Comparison of ENCODE assay signal across 8 mouse cellular contexts in the genomic region with DNA sequence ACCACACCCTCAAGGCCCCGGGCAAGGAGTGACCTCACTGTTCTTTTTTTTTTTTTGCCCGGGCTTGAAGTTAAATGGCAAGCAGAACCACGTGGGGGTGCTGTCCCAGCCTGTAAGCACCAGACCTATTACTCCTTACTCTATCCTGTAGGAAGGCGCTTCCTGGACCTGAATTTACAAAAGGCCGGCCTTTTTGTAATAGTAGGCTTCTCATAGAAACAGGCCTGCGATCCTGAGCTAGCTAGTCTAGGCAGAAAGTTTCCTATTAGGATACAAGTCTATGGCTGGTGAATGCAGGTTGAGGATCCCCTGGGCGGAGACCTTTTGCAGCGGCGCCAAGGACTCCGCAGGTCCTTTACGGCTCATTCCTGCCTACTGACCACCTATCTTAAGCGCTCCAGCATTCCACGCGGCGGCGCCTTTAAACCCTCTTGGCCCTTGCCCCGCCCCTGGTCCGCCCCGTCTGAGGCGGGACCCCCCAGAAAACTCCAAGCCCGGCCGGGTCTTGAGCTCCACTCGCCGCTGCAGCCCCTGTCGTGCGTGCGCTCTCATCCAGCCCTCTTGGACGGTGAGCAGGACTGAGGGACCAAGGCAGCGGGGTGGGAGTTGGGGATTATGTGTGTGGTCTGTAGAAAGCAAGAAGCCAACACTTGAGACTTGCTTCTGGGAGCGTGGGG. TPM values are rescaled to one million over a fixed set of nuclear protein-coding genes. Genes with fewer than 3 reads are reported as not detected.
DNase-seq lines count a peak whose midpoint lies in the region; ATAC-seq and TF ChIP-seq lines count a peak whose summit lies in the region.

A gene (plus strand): TSS at position 283 of the 677 bp plus-strand sequence.

- peak within 1 kb of the TSS; percentile 92 for H3K27ac ChIP-seq in heart, postnatal 0 days (ENCODE audit: low read depth)
- peak within 1 kb of the TSS; percentile 98 for H3K27ac ChIP-seq in small intestine, adult 2 months (ENCODE audit: insufficient read depth, low read depth, low read length)

- peaks cover 42% of the 10 kb centered on the region for H3K79me3 ChIP-seq in C2C12 (ENCODE audit: low read depth)

- 0 out of 2 replicates have a peak, but pooled peaks have one; percentile 31 for TF ChIP-seq EP300 in heart, postnatal 0 days (IDR thresholded peaks at IDR 0.05; ENCODE audit: low read depth)

- peak within 1 kb of the TSS; percentile 63 for H3K4me2 ChIP-seq in heart, postnatal 0 days (ENCODE audit: low read depth, low read length)

- peaks cover 23% of the 10 kb centered on the region for H3K4me1 ChIP-seq in heart, postnatal 0 days (ENCODE audit: control insufficient read depth, insufficient read depth)
- peaks cover 21% of the 10 kb centered on the region for H3K4me1 ChIP-seq in small intestine, adult 2 months (ENCODE audit: control insufficient read depth, insufficient read depth, insufficient read length, low read length)

- TF ChIP-seq POLR2A in small intestine, adult 2 months (IDR thresholded peaks at IDR 0.05; ENCODE audit: low read depth, low read length) = peak; percentile 96

- WGBS in heart, postnatal 0 days = 2% methylated on average over 30 of the region's 30 CpGs
- under 1% methylated on average over 30 of the region's 30 CpGs for WGBS in small intestine, adult 2 months

- peaks cover 9% of the 10 kb centered on the region for H3K36me3 ChIP-seq in C2C12 (ENCODE audit: control insufficient read depth, insufficient read depth)
- peaks cover 4% of the 10 kb centered on the region; the same call in 1 of the 2 replicates for H3K36me3 ChIP-seq in heart, postnatal 0 days (replicated peaks; ENCODE audit: control insufficient read depth, insufficient read depth, low read length)
- H3K36me3 ChIP-seq in small intestine, adult 2 months (ENCODE audit: control insufficient read depth, insufficient read depth, low read length) = peaks cover 17% of the 10 kb centered on the region

- no peak for TF ChIP-seq CTCF in C2C12 (IDR thresholded peaks at IDR 0.05; ENCODE audit: control insufficient read depth, insufficient read depth, insufficient read length)
- peak; percentile 21; the same call in 1 of the 2 replicates for TF ChIP-seq CTCF in heart, postnatal 0 days (IDR thresholded peaks at IDR 0.05; ENCODE audit: low read depth)
- TF ChIP-seq CTCF in small intestine, adult 2 months (IDR thresholded peaks at IDR 0.05; ENCODE audit: extremely low read depth, insufficient read length, insufficient replicate concordance, low read depth, low read length) = peak; percentile 47; the same call in 1 of the 2 replicates

- H3K9ac ChIP-seq in heart, postnatal 0 days (replicated peaks; ENCODE audit: low read depth, low read length) = peak within 1 kb of the TSS; percentile 81

- H3K79me2 ChIP-seq in C2C12 (ENCODE audit: control insufficient read depth, insufficient read depth) = peaks cover 50% of the 10 kb centered on the region

- peak; percentile 54 for DNase-seq in WW6 (ENCODE audit: low read depth, low spot score)
- peak; percentile 79 for DNase-seq in heart, postnatal 0 days (ENCODE audit: low spot score)
- peak; percentile 94 to 95 for DNase-seq in kidney, postnatal 36 days
- no peak for DNase-seq in cerebellum, adult 11 months

- peak within 1 kb of the TSS; percentile 94 for H3K4me3 ChIP-seq in C2C12 (ENCODE audit: insufficient read depth, poor library complexity, severe bottlenecking)
- H3K4me3 ChIP-seq in heart, postnatal 0 days (ENCODE audit: low read depth, low read length) = peak within 1 kb of the TSS; percentile 65
- H3K4me3 ChIP-seq in small intestine, adult 2 months (ENCODE audit: low read depth, low read length) = peak within 1 kb of the TSS; percentile 90

- H3K27me3 ChIP-seq in C2C12 (ENCODE audit: control insufficient read depth, insufficient read depth, insufficient read length) = no peaks in the 10 kb centered on the region
- no peaks in the 10 kb centered on the region for H3K27me3 ChIP-seq in heart, postnatal 0 days (ENCODE audit: control insufficient read depth, insufficient read depth, low read length)
- no peaks in the 10 kb centered on the region for H3K27me3 ChIP-seq in small intestine, adult 2 months (ENCODE audit: control insufficient read depth, insufficient read depth, low read length)

- H3ac ChIP-seq in C2C12 (ENCODE audit: control insufficient read depth, insufficient read length, low read depth) = peak within 1 kb of the TSS; percentile 77

- H3K9me3 ChIP-seq in heart, postnatal 0 days (replicated peaks; ENCODE audit: control insufficient read depth, low read length) = no peaks in the 10 kb centered on the region

- ATAC-seq in erythroid progenitor cell, adult 5-6 weeks (replicated peaks; ENCODE audit: low FRiP score, poor library complexity, severe bottlenecking) = no peak
- peak; percentile 66 for ATAC-seq in heart, postnatal 0 days (ENCODE audit: insufficient read depth, low read depth)
- peak; percentile 30 for ATAC-seq in megakaryocyte, adult 5-6 weeks (ENCODE audit: poor library complexity, severe bottlenecking)

TF ChIP-seq in C2C12, 6 proteins besides CTCF, POLR2A, EP300 and RAD21:
- TF ChIP-seq USF1 (IDR thresholded peaks at IDR 0.05; ENCODE audit: low read depth) (peak; percentile 59), MAX (IDR thresholded peaks at IDR 0.05) (peak; percentile 11), FOSL1 (IDR thresholded peaks at IDR 0.05; ENCODE audit: insufficient read depth, low read length, poor library complexity, severe bottlenecking) (no peak), MYOG (IDR thresholded peaks at IDR 0.05; ENCODE audit: control insufficient read depth, extremely low read depth, insufficient read length) (no peak)
TF ChIP-seq in C2C12: peak in this region for 2.

RNA-seq across cellular contexts. Expression of the gene that starts here (rescaled TPM):
- 771 TPM for polyA plus RNA-seq in C2C12 (2012; fragmentation: generic; extraction: Trizol)
- total RNA-seq in erythroid progenitor cell, adult 5-6 weeks (2015; ENCODE audit: low replicate concordance) = 95.6 and 112 TPM in 2 replicates
- 21.1 and 56.0 TPM in 2 replicates for total RNA-seq in erythroid progenitor cell, adult 5-6 weeks (2017; ENCODE audit: low replicate concordance)
- total RNA-seq in heart, postnatal 0 days (2014; rRNA removed; ENCODE audit: low replicate concordance) = 235 and 276 TPM in 2 replicates
- 203 and 209 TPM in 2 replicates for polyA plus RNA-seq in heart, postnatal 0 days (2015; fragmentation: Nextera tagmentation; extraction: Ambion mirVana)
- 667 and 741 TPM in 2 replicates for total RNA-seq in megakaryocyte, adult 5-6 weeks (2015)
- total RNA-seq in megakaryocyte, adult 5-6 weeks (2017) = 334 and 340 TPM in 2 replicates
- polyA plus RNA-seq in small intestine, adult 2 months (2012; rRNA removed) = 149 and 284 TPM in 2 replicates
